ENCODE assay signal across 8 mouse cellular contexts in the genomic region with DNA sequence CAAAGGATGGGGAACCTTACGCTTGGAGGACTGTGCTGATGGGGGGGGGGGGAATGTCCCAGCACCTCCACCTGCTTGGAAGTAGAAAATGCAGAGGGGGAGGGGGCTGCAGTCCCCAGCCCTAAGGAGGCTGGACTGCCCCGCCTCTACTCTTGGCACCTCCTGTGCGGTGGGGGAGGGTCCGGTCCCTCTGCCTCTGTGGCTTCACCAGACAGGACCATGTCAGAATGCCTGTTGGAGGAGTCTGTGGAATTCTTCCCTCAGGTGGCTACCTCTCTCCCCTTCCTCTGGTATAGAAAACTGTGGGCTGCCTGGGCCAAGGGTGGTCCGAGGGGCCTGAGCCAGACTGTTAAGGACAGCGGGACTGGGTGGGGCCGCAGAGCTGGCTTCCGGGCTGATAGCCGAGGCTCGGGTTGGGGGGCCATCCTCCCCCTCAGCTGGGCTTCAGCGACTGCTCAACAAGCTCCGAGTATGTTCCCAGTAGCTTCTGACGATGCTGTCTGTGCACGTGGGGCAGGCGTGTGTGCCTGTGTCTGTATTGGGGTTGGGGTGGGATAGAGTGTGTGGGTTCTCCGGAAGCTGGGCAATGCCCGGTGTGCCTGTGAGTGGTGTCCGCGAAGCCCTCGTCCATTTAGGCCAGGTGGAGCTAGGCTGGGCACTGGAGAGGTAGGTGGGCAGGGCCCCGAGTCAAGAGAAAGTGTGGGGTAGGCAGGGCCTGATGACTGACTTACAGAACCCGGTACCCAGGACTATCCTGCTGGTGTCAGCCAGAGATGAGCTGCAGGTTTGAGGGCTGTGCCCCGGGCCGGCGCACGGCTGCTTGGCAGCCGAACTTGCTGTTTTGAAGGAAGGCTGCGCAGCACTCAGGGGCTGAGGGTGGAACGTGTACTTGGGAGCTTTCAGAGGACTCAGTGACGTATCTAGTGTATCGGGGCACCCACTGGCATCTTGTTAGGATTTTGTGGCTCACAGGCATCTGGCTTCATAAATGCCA. TPM values are rescaled to one million over a fixed set of nuclear protein-coding genes. Genes with fewer than 3 reads are reported as not detected.
A peak's percentile ranks its signal among the peaks of the same experiment; 100 is the strongest.
DNase-seq lines count a peak whose midpoint lies in the region; ATAC-seq and TF ChIP-seq lines count a peak whose summit lies in the region.

No protein-coding gene starts in this region.

- no peak for DNase-seq in heart, postnatal 36 days
- no peak for DNase-seq in ES-E14 (ENCODE audit: low read depth, low spot score)
- DNase-seq in testis, postnatal 10 days (ENCODE audit: low spot score): peak; percentile 41
- no peak for DNase-seq in layer of hippocampus, adult 8-10 months (ENCODE audit: low spot score in 2 of 2)
- no peak for DNase-seq in lung, postnatal 4 days

- ATAC-seq in heart, embryonic 14.5 days (ENCODE audit: insufficient number of reproducible peaks, insufficient read depth, low FRiP score, low read depth): no peak
- 0 out of 2 replicates have a peak, but pooled peaks have one; percentile 12 for ATAC-seq in erythroblast, adult 5-6 weeks (replicated peaks; ENCODE audit: low FRiP score, poor library complexity, severe bottlenecking)
- ATAC-seq in limb, embryonic 13.5 days (ENCODE audit: low FRiP score, low read depth): no peak; the same call in 1 of the 2 replicates

- WGBS in heart, embryonic 14.5 days: 10% methylated on average over 31 of the region's 31 CpGs
- WGBS in limb, embryonic 13.5 days: 7% methylated on average over 31 of the region's 31 CpGs

- in situ Hi-C loops in ES-E14 (cut with MboI; ENCODE audit: low sequenced_read_pairs in 2 of 2, unreplicated experiment in 2 of 2): no loop called here

- peaks cover 99% of the 10 kb centered on the region for H3K27me3 ChIP-seq in heart, embryonic 14.5 days (ENCODE audit: control insufficient read depth, insufficient read depth, low read length)
- H3K27me3 ChIP-seq in limb, embryonic 13.5 days: peaks cover 94% of the 10 kb centered on the region

- H3K9ac ChIP-seq in heart, embryonic 14.5 days (ENCODE audit: low read length): no peak overlapping the region
- peak overlapping the region; percentile 88; the same call in 1 of the 2 replicates for H3K9ac ChIP-seq in ES-E14 (ENCODE audit: insufficient read depth, low read depth, low read length, poor library complexity, severe bottlenecking)
- H3K9ac ChIP-seq in limb, embryonic 13.5 days: 0 out of 2 replicates have a peak overlapping the region, but pooled peaks have one; percentile 0

- peak overlapping the region in 1 of 2 experiments; percentile 64; a peak in 1 of 4 replicates for H3K4me3 ChIP-seq in heart, embryonic 14.5 days (ENCODE audit: control insufficient read depth in 1 of 2, insufficient read depth in 1 of 2, low read depth in 1 of 2, low read length in 2 of 2)
- peak overlapping the region; percentile 89 to 96 for H3K4me3 ChIP-seq in ES-E14 (ENCODE audit: insufficient read depth in 1 of 2, low read depth in 1 of 2, low read length in 2 of 2, poor library complexity in 1 of 2, severe bottlenecking in 1 of 2)
- peak overlapping the region; percentile 80 for H3K4me3 ChIP-seq in limb, embryonic 13.5 days

- intact Hi-C loops in heart, postnatal 36 days (cut with DNase I): no loop called here

- H3K4me2 ChIP-seq in heart, embryonic 14.5 days (ENCODE audit: low read length): 0 out of 2 replicates have a peak overlapping the region, but pooled peaks have one; percentile 7
- H3K4me2 ChIP-seq in limb, embryonic 13.5 days (replicated peaks): peak overlapping the region; percentile 99

- H3K27ac ChIP-seq in heart, embryonic 14.5 days (replicated peaks in 1 of 2; ENCODE audit: control insufficient read depth in 1 of 2, insufficient read depth in 1 of 2, low read depth in 2 of 2, low read length in 2 of 2): no peak overlapping the region
- no peak overlapping the region for H3K27ac ChIP-seq in ES-E14 (ENCODE audit: insufficient read depth, low read depth, low read length, poor library complexity, severe bottlenecking)
- H3K27ac ChIP-seq in limb, embryonic 13.5 days: no peak overlapping the region

- H3K9me3 ChIP-seq in heart, embryonic 14.5 days (ENCODE audit: control insufficient read depth, low read length): no peaks in the 10 kb centered on the region
- H3K9me3 ChIP-seq in ES-E14 (ENCODE audit: control insufficient read depth, insufficient read depth, low read depth, low read length): no peaks in the 10 kb centered on the region
- no peaks in the 10 kb centered on the region for H3K9me3 ChIP-seq in limb, embryonic 13.5 days

- H3K4me1 ChIP-seq in heart, embryonic 14.5 days (ENCODE audit: control insufficient read depth in 2 of 2, insufficient read depth in 2 of 2, low read length in 2 of 2): peaks cover 0 to 7% of the 10 kb centered on the region in 2 experiments; a peak in 2 of 4 replicates
- peaks cover 0 to 8% of the 10 kb centered on the region in 2 experiments; a peak in 1 of 4 replicates for H3K4me1 ChIP-seq in ES-E14 (ENCODE audit: control insufficient read depth in 2 of 2, insufficient read depth in 2 of 2, low read length in 2 of 2, poor library complexity in 1 of 2)
- H3K4me1 ChIP-seq in limb, embryonic 13.5 days: peaks cover 17% of the 10 kb centered on the region

- H3K36me3 ChIP-seq in heart, embryonic 14.5 days (ENCODE audit: control insufficient read depth, insufficient read depth, low read length): no peaks in the 10 kb centered on the region
- H3K36me3 ChIP-seq in ES-E14 (ENCODE audit: control insufficient read depth, insufficient read depth, low read length, poor library complexity, severe bottlenecking): no peaks in the 10 kb centered on the region
- no peaks in the 10 kb centered on the region for H3K36me3 ChIP-seq in limb, embryonic 13.5 days

TF ChIP-seq in ES-E14, 5 proteins besides CTCF, POLR2A, EP300 and RAD21:
- TF ChIP-seq MAFK (IDR thresholded peaks at IDR 0.05; ENCODE audit: insufficient read depth, low read depth, low read length) (no peak), ZC3H11A (IDR thresholded peaks at IDR 0.05; ENCODE audit: borderline replicate concordance, low read depth, low read length) (no peak), CHD2 (IDR thresholded peaks at IDR 0.05; ENCODE audit: low read depth, low read length) (no peak), HCFC1 (IDR thresholded peaks at IDR 0.05; ENCODE audit: borderline replicate concordance, insufficient read depth, low read length) (no peak), ZNF384 (IDR thresholded peaks at IDR 0.05; ENCODE audit: low read depth, low read length) (no peak)
TF ChIP-seq in ES-E14: peak in this region for 0.

RNA-seq across cellular contexts. Expression of gene Dlgap4, which starts 1.5 kb away (rescaled TPM):
- polyA plus RNA-seq in heart, embryonic 14.5 days (2014; fragmentation: Nextera tagmentation; extraction: Ambion mirVana): 51.4 and 57.6 TPM in 2 replicates
- total RNA-seq in heart, postnatal 36 days (2021): 10 to 100 TPM; 35.5 to 38.2 TPM
- total RNA-seq in ES-E14 (2012; rRNA removed): 18.7 and 28.8 TPM in 2 replicates
- total RNA-seq in erythroblast, adult 5-6 weeks (2015; ENCODE audit: low replicate concordance): 8.2 and 8.3 TPM in 2 replicates
- 3.8 and 9.0 TPM in 2 replicates for total RNA-seq in erythroblast, adult 5-6 weeks (2017; ENCODE audit: low replicate concordance)
- 95.0 and 101 TPM in 2 replicates for polyA plus RNA-seq in limb, embryonic 13.5 days (2015; fragmentation: Nextera tagmentation; extraction: Ambion mirVana)
- 100 to 1,000 TPM; 180 to 193 (median 189) TPM for total RNA-seq in layer of hippocampus, adult 8-10 months (2022)
